Mouse (Mus musculus) liver, embryonic 11.5 days (tissue): ENCODE data around the gene Rsc1a1. TPM values are rescaled to one million over a fixed set of nuclear protein-coding genes. Genes with fewer than 3 reads are reported as not detected.

Source experiments
- ATAC-seq: fragments of 200-750 bp; cut with Nextera tagmentation; replicated peaks from 2 replicates; pipeline ENCODE4 v1.8.0; 2017; ENCODE audit warnings: moderate number of reproducible peaks, mild to moderate bottlenecking, moderate TSS enrichment, moderate library complexity; ENCODE audit not compliant: low FRiP score
- DNase-seq: peaks from one replicate; pipeline ENCODE4 v3.0.0-alpha.2; 2017; ENCODE audit warnings: low spot score
- H3K27ac ChIP-seq: fragments of 300-500 bp; sonication (generic); 2 replicates; pipeline ENCODE4 v1.5.1; 2014; ENCODE audit warnings: mild to moderate bottlenecking, low read depth, low read length, control low read depth
- H3K27me3 ChIP-seq: fragments of 300-500 bp; sonication (generic); replicated peaks from 2 replicates; pipeline ENCODE4 v1.6.1; 2014; ENCODE audit warnings: low read length, mixed read lengths; ENCODE audit not compliant: control insufficient read depth, insufficient read depth
- H3K36me3 ChIP-seq: fragments of 300-500 bp; sonication (generic); 2 replicates; pipeline ENCODE4 v1.6.1; 2014; ENCODE audit warnings: mild to moderate bottlenecking, low read length, moderate library complexity, mixed read lengths; ENCODE audit not compliant: control insufficient read depth, insufficient read depth
- H3K4me1 ChIP-seq: fragments of 300-500 bp; sonication (generic); replicated peaks from 2 replicates; pipeline ENCODE4 v1.6.1; 2014; ENCODE audit warnings: low read length, mixed read lengths; ENCODE audit not compliant: control insufficient read depth, insufficient read depth
- H3K4me2 ChIP-seq: fragments of 300-500 bp; sonication (generic); 2 replicates; pipeline ENCODE4 v1.6.1; 2014; ENCODE audit warnings: mild to moderate bottlenecking, control low read depth, moderate library complexity
- H3K4me3 ChIP-seq: fragments of 300-500 bp; sonication (generic); 2 replicates; pipeline ENCODE4 v1.5.1; 2014; ENCODE audit warnings: low read depth, low read length, control low read depth
- H3K9ac ChIP-seq: fragments of 300-500 bp; sonication (generic); 2 replicates; pipeline ENCODE4 v1.6.1; 2014; ENCODE audit warnings: low read depth, low read length, control low read depth
- H3K9me3 ChIP-seq: fragments of 300-500 bp; sonication (generic); 2 replicates; pipeline ENCODE4 v1.6.1; 2016; ENCODE audit warnings: low read length, inconsistent platforms, mixed read lengths; ENCODE audit not compliant: control insufficient read depth
- WGBS: fragments of 180-500 bp; shearing (Covaris S2); extraction: QIAGEN DNeasy Blood & Tissue Kit; methylation state at CpG from one replicate; pipeline ENCODE4 v1.1.7; 2014; 5-methylcytosine and 5-hydroxymethylcytosine counted together
- polyA plus RNA-seq: library from polyadenylated mRNA; unstranded; fragments of >200 nt; fragmentation: Nextera tagmentation; extraction: Ambion mirVana; gene quantifications from 2 replicates; pipeline ENCODE4 v1.2.1, GENCODE M21; 2014

Rsc1a1 gene
- polyA plus RNA-seq, 1 experiment from 2014 or later: not detected

DNA sequence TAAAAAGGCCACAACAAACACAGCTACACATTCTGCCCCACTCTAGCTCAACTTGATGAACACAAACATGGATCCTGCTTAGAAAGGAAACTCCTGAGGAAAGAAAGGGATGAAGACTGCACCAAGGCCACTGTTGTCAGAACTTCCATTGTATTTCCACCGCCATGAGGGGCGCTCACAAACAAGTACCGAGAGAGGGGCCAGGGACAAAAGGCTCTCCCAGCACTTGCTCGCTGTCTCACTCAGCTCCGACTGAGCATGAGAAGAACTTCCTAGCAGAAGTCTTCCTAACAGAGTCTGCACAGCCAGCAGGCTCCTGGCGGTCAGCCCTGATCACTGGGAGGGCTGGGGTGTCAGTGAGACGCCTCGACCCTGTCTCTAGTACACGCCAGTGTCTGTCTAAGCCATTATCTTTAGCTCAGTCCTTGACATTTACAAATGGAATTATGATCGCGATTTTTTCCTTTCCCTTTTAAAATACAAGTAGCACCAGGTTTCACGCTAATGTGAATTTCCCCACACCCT is 2.6 kb downstream of the Rsc1a1 start:
- peaks cover 9% of the 10 kb centered on the region; the same call in 1 of the 2 replicates for H3K4me1 ChIP-seq
- no peak for ATAC-seq
- H3K9ac ChIP-seq: no peak overlapping the region
- 79% methylated on average over 12 of the region's 12 CpGs for WGBS
- no peaks in the 10 kb centered on the region for H3K9me3 ChIP-seq
- H3K36me3 ChIP-seq: peaks cover 31% of the 10 kb centered on the region
- no peak overlapping the region for H3K4me3 ChIP-seq
- no peak for DNase-seq
- no peaks in the 10 kb centered on the region for H3K27me3 ChIP-seq
- H3K27ac ChIP-seq: no peak overlapping the region
- no peak overlapping the region for H3K4me2 ChIP-seq

GRCm38 (mm10) chr4:141681767-141682166 is 3.6 kb downstream of the Rsc1a1 start:
- Histone ChIP-seq H3K9me3 (no peaks in the 10 kb centered on the region), H3K27me3 (no peaks in the 10 kb centered on the region), H3K4me1 (peaks cover 9% of the 10 kb centered on the region; the same call in 1 of the 2 replicates), H3K36me3 (peaks cover 29% of the 10 kb centered on the region), H3K9ac (no peak overlapping the region), H3K27ac (no peak overlapping the region), H3K4me2 (no peak overlapping the region), H3K4me3 (no peak overlapping the region)
- no peak for ATAC-seq
- no peak for DNase-seq
- 68% methylated on average over 7 of the region's 7 CpGs for WGBS

DNA sequence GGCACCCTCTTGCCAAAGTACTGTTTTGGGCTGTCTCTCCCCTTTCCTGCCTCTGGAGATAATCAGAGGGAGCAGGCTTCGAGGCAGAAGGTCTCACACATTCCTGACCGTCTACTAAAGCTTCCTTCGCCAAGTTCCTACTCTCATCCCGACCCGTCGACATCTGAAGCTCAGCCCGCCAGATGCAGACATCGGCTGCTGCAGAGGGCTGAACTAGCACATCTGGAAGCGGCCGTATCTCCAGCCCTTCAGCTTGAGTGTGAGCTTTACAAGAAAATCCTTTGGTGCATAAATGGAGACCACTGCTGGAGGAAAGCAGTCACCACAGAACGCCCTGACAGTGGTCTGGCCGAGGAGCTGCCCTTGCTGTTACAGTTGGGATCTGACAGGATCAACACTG is 4.5 kb downstream of the Rsc1a1 start:
- Histone ChIP-seq H3K9me3 (no peaks in the 10 kb centered on the region), H3K9ac (no peak overlapping the region), H3K27ac (no peak overlapping the region), H3K36me3 (peaks cover 22% of the 10 kb centered on the region), H3K4me2 (no peak overlapping the region), H3K27me3 (no peaks in the 10 kb centered on the region), H3K4me3 (no peak overlapping the region), H3K4me1 (peaks cover 9% of the 10 kb centered on the region; the same call in 1 of the 2 replicates)
- no peak for ATAC-seq
- no peak for DNase-seq
- 62% methylated on average over 12 of the region's 12 CpGs for WGBS

DNA sequence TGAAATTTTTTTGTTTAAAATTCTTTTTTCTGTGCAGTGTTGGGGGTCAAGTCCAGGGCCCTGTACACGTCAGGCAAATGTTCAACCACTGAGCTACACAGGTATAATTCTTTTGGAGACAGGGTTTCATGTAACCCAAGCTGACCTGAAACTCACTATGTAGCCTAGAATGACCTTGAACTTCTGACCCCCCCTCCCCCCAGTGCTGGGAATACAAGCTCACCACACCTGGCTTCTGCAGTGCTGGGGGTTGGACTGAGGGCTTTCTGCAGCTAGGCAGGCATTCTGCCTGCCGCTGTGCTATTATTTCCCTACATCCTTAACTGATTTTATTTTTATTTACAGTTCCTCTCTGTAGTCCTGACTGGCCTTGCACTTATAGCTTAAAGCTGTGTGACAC is 6.4 kb downstream of the Rsc1a1 start:
- no peak overlapping the region for H3K9ac ChIP-seq
- H3K4me3 ChIP-seq: no peak overlapping the region
- H3K4me1 ChIP-seq: peaks cover 6% of the 10 kb centered on the region; the same call in 1 of the 2 replicates
- no peak for DNase-seq
- WGBS: 83% methylated on average over 2 of the region's 2 CpGs
- 0 out of 2 replicates have a peak, but pooled peaks have one; percentile 7 for ATAC-seq
- H3K4me2 ChIP-seq: no peak overlapping the region
- H3K27ac ChIP-seq: no peak overlapping the region
- H3K36me3 ChIP-seq: peaks cover 6% of the 10 kb centered on the region
- no peaks in the 10 kb centered on the region for H3K9me3 ChIP-seq
- H3K27me3 ChIP-seq: no peaks in the 10 kb centered on the region

DNA sequence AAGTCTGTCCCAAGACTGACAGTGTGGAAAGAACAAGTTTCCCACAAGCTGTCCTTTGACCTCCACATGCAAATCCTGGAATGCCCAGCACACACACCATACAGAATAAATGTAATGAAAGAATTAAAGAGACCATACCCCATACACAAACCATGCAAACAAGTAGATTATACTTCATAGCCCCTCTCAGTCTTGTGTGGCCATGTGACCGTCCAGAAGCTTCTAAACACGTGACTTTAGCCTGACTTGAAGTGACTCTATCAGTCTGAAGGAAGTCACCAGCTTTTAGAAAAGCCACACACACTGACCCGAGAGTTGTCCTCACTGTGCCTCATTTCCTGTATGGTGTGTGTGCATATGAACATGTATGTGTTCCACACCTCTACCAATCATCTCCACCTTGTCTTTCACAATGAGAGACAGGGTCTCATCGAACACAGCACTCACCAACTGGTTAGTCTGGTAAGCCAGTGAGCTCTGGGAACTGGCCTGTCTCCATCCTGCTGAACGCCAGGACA is 8.9 kb downstream of the Rsc1a1 start:
- Histone ChIP-seq H3K4me2 (no peak overlapping the region), H3K4me3 (no peak overlapping the region)
- no peak; the same call in 1 of the 2 replicates for ATAC-seq

GRCm38 (mm10) chr4:141672325-141672724 is 13.1 kb downstream of the Rsc1a1 start:
- ATAC-seq (no peak), DNase-seq (no peak)
- H3K4me1 ChIP-seq: no peaks in the 10 kb centered on the region; the same call in 1 of the 2 replicates
- no peak overlapping the region for H3K27ac ChIP-seq
- 64% methylated on average over 13 of the region's 13 CpGs for WGBS
- no peak overlapping the region for H3K9ac ChIP-seq
- no peaks in the 10 kb centered on the region for H3K9me3 ChIP-seq
- H3K4me2 ChIP-seq: no peak overlapping the region
- H3K27me3 ChIP-seq: no peaks in the 10 kb centered on the region
- H3K4me3 ChIP-seq: no peak overlapping the region
- no peaks in the 10 kb centered on the region for H3K36me3 ChIP-seq

More for the DNA sequence above, 8.9 kb downstream of the Rsc1a1 start:
- no peaks in the 10 kb centered on the region for H3K27me3 ChIP-seq
- H3K9me3 ChIP-seq: no peaks in the 10 kb centered on the region
- no peaks in the 10 kb centered on the region for H3K36me3 ChIP-seq
- H3K4me1 ChIP-seq: peaks cover 4% of the 10 kb centered on the region; the same call in 1 of the 2 replicates
- no peak overlapping the region for H3K9ac ChIP-seq
- 64% methylated on average over 5 of the region's 5 CpGs for WGBS
- no peak overlapping the region for H3K27ac ChIP-seq
- DNase-seq: no peak

- Histone ChIP-seq H3K4me1 (no peaks in the 10 kb centered on the region; the same call in 1 of the 2 replicates), H3K4me3 (no peak overlapping the region), H3K9me3 (no peaks in the 10 kb centered on the region), H3K4me2 (no peak overlapping the region), H3K9ac (no peak overlapping the region), H3K36me3 (no peaks in the 10 kb centered on the region), H3K27ac (no peak overlapping the region), H3K27me3 (no peaks in the 10 kb centered on the region)
- DNase-seq (no peak), ATAC-seq (no peak)
- 88% methylated on average over 4 of the region's 4 CpGs for WGBS
Observed at GRCm38 (mm10) chr4:141671389-141671788, 14.0 kb downstream of the Rsc1a1 start.

- H3K36me3 ChIP-seq: no peaks in the 10 kb centered on the region
- H3K9me3 ChIP-seq: no peaks in the 10 kb centered on the region
- no peak overlapping the region for H3K4me3 ChIP-seq
- H3K4me2 ChIP-seq: no peak overlapping the region
- DNase-seq: no peak
- 72% methylated on average over 18 of the region's 18 CpGs for WGBS
- no peak for ATAC-seq
- H3K27me3 ChIP-seq: no peaks in the 10 kb centered on the region
- H3K4me1 ChIP-seq: no peaks in the 10 kb centered on the region
- no peak overlapping the region for H3K27ac ChIP-seq
- H3K9ac ChIP-seq: no peak overlapping the region
Observed at GRCm38 (mm10) chr4:141669898-141670712, 15.3 kb downstream of the Rsc1a1 start.
